Mouse (Mus musculus) lung, postnatal 25 days (tissue): ENCODE measurements at regions not wholly inside any gene's neighbourhood (a gene's known extent, or its start where the extent isn't known, plus 50 kb on each side); places are given as distances from the start of the nearest gene placed in this dataset.

Experiments
- DNase-seq: peaks from one replicate; pipeline ENCODE4 v3.0.0; 2022; ENCODE audit warnings: low spot score

DNA sequence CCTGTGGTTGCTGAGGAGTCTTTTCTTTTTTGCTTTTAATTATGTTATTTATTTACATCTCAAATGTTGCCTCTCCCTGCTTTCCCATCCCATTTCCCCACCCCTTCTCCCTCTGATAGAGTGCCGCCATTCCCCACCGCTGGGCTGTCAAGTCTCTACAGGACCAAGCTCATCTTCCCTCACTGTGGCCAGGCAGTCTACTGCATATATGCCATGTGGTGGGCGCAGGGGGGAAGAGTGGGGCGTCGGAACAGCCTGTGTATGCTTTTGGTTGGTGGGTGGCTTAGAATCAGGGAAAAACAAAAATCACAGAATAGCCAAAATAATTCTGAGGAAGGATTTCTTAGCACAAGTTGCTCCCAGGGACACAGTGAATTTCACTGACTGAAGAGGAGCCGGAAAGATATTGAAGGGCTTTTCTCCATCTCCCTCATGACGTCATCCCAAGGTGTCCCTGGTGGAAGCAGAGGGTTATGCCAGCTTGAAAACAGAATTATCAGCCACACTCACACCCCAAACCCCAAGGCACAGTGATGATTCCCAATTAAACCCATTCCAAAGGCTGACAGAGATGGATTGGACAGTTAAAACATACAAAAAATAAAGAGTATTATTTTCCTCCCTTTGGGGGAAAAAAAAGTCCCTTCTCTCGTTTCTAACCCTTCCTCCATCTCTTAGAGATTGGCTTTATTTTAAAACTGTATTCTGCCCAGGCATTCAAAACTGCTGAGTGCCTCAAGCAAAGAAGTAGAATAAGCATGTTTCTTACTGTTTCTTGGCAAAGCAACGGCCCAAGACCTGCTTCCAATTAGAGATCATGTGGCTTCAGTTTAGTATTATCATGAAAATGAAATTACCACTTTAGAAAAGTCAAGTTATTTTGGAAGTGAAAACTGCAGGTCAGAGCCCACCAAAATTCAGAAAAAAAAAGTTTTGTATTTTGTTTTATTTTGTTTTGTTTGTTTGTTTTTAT is 232.0 kb downstream of the Clic5 start:
- DNase-seq: no peak

DNA sequence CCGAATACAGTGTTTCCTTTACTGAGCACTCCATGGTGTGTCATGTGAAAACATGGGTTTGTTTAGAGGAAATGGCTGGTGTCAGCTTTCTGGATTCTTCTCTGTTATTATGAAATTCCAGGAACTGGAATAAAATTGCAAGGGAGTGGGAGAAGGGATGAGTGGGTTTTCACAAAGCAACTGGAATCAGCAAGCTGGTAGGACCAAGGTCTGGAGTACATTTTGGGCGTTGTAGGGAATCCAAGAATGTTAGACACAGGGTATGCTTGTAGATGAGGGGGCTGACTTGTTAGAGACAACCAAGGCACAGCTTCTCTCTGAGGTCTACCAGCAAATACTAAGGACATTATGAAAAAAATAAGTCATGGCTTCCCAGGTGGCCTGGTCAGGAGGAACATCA is 233.8 kb downstream of the Clic5 start:
- no peak for DNase-seq

DNA sequence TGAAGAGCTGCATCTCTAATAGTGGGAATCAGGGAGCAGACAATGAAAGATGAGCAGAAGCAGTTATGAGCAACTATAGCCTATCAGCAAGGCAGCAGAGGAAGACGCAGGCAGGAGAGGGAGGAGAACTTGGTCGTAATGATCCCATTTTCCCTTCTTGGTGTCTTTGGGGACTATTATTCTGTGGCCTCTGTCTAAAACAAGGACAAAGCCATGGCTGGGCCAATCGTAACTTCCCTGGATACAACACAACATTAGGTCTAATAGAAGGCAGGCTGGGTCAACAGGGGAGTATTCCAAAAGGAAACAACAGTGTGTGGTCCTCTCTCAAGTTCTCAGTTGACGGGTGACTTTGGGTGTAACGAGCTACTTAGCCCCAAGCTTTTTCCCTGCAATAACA is 234.5 kb downstream of the Clic5 start:
- DNase-seq: no peak

DNA sequence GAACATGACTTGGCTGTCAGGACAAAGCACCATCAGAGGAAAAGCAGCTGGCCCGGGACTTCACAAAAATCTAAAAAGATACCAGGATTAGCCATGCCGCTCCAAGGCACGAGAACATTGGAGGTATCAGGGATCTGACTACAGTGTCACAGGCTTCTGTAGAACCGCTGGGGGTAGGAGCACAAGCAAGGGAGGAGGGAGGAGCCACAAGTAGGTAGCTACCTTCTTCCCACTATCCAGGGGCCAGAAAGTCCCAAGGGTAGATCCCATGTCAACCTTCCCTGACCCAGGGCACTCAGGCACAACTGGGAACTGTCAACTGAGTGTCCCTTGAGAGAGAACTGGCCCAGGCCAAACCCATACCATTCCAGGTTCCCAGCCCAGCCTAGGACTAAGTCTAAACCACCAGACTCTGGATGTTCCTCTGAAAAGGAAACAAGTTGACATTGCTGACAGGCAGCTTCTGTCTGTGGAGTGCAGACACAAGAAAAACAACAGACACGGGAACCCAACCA is 235.1 kb downstream of the Clic5 start:
- DNase-seq: no peak

DNA sequence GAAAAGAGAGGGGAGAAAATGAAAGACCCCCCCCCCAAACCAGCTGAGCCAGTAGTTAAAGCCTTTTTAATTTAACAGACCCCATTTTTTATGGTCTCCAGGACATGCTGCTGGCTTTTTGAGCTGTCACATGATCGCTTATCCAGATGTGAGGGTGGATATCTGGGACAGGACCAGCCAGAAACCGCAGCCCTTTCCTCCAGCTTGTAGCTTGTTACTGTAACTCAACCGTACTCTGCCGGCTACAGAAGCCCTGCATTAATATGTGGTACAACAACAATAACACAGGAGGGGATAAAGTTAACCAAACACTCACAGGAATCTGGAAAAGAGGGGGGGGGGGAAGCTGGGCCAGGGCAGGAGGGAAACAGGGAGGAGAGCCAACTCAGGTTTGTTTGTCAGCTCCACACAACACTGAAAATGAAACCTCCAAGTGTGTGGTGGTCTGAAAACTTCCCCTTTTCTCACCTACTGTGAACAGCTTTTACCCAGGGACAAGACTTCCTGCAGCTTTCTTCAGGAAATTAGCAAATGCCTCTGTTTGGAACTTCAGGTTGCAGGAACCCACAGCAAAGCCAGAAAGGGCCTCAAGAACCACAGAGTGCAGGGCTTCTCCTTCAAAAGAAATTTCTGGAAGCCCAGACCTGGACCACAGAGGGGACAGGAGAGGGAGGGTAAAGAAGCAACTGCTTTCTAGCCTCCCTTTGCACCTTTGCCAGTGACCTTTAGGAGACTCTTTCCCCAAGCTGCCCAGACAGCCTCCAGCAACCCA is 244.3 kb downstream of the Clic5 start:
- no peak for DNase-seq

DNA sequence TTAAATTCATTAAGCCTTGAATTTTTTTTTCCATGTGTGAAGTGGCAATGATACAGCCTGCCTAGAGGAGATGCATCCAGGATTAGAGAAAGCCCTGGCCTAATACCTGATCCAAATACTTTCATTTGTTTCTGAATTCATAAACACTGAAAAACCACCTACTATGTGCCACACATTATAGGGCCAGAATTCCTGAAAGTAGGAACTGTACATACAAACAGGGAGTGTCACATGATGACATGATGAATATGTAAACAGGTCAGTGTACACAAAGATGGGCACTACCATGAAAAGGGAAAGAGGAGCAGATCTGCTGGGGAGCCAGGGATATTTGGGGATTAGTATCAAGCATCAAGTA is 244.9 kb downstream of the Clic5 start:
- DNase-seq: no peak

DNA sequence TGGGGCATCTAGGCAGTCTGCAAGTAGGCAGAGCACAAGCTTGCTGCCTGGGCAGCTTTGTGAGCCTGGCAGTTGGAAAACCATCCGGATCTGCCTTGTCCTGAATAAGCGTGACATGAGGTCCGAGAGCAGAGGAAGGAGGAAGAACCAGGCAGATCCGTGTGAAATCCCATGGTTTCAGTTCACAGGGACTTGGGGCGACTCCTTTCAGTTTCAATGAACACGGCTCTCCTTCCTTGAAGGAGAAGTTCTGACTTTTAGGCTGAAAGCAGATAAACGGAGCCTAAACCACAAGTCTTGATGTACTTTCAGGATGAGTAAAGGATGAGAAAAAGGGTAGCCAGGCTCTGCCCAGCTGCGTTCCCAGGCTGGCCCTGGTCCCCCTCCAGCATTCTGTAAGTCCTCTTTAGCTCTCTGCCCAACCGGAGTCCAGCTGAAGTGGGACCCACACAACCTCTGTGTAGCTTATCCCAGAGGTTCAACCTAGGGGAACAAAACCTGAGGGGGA is 248.2 kb downstream of the Clic5 start:
- no peak for DNase-seq

DNA sequence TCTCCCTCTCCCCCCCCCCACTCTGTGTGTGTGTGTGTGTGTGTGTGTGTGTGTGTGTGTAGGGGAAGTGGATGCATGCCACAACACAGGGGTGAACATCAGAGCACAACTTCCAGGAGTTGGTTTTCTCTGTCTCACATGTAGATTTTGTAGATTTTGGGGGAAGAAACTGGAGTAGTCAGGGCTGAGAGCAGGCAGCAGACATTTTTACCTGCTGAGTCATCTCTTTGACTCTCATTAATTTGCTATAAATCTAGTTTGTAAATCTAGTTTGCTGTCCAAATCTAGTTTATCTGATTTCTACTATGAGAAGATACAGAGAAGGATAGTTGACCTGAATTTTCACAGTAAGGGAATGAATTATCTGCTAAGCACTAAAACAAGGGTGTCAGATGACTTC is 250.1 kb downstream of the Clic5 start:
- DNase-seq: no peak

DNA sequence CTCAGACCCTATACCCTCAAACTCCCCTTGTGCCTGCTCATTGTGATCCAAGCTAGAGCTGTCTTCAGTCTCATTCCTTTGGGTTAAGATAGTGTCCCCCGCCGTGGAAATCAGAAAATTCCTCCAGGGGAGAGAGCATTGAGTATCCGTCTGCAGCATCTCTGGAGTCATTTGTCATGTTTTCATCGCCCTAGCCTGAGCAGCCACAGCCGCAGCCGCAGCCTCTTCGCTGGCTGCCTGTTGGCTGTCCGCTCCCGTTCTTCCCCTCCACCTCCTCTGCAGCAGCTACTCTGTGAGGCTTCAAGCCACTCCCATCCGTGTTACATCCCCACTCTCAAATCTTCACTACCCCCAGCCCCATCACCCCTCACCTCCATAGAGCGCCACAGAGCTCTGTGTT is 255.1 kb downstream of the Clic5 start:
- no peak for DNase-seq

DNA sequence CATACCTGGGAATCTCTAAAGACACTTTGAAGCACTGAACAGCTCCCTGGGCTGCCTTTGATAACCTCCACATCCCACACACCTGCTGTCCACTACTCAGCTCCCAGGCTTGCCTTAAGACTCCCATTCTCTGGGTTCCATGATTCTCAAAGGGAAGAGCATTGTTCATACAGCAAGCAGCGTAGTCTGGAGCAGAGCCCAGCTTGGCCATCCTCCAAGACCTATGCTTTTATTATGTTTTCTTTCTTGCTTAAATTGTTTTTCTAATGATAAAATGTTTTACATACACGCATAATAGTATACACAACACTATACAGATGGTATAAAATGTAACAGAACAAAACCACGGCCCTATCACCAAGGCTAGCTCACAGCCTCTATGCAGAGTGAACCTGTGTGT is 257.0 kb downstream of the Clic5 start:
- no peak for DNase-seq
